Mouse (Mus musculus) limb, embryonic 11.5 days (tissue): ENCODE measurements around the gene Jak1. TPM values are rescaled to one million over a fixed set of nuclear protein-coding genes. Genes with fewer than 3 reads are reported as not detected.

ENCODE experiments used
- ATAC-seq: fragments of 200-750 bp; cut with Nextera tagmentation; 2 replicates; pipeline ENCODE4 v1.8.0; 2017; ENCODE audit warnings: low read depth; ENCODE audit not compliant: insufficient number of reproducible peaks, low FRiP score, low TSS enrichment
- DNase-seq: peaks from one replicate; pipeline ENCODE4 v3.0.0-alpha.2; 2015; ENCODE audit warnings: low spot score
- H3K27ac ChIP-seq: fragments of 300-500 bp; sonication (generic); replicated peaks from 2 replicates; pipeline ENCODE4 v1.5.1; 2014; ENCODE audit warnings: low read depth, mild to moderate bottlenecking, low read length
- H3K27me3 ChIP-seq: fragments of 300-500 bp; sonication (generic); 2 replicates; pipeline ENCODE4 v1.6.1; 2014; ENCODE audit warnings: mild to moderate bottlenecking, low read length, mixed read lengths; ENCODE audit not compliant: control insufficient read depth, insufficient read depth
- H3K36me3 ChIP-seq: fragments of 300-500 bp; sonication (generic); 2 replicates; pipeline ENCODE4 v1.6.1; 2014; ENCODE audit warnings: mild to moderate bottlenecking, low read length, moderate library complexity, mixed read lengths; ENCODE audit not compliant: control insufficient read depth, insufficient read depth
- H3K4me1 ChIP-seq: fragments of 300-500 bp; sonication (generic); 2 replicates; pipeline ENCODE4 v1.6.1; 2014; ENCODE audit warnings: low read length, mixed read lengths; ENCODE audit not compliant: control insufficient read depth, insufficient read depth
- H3K4me2 ChIP-seq: fragments of 300-500 bp; sonication (generic); 2 replicates; pipeline ENCODE4 v1.6.1; 2014; ENCODE audit warnings: low read depth, mild to moderate bottlenecking, moderate library complexity; ENCODE audit not compliant: severe bottlenecking
- H3K4me3 ChIP-seq: fragments of 300-500 bp; sonication (generic); 2 replicates; pipeline ENCODE4 v1.5.1; 2014; ENCODE audit warnings: low read depth, low read length
- H3K9ac ChIP-seq: fragments of 300-500 bp; sonication (generic); 2 replicates; pipeline ENCODE4 v1.6.1; 2014; ENCODE audit warnings: mild to moderate bottlenecking, low read length
- H3K9me3 ChIP-seq: fragments of 300-500 bp; sonication (generic); 2 replicates; pipeline ENCODE4 v1.6.1; 2016; ENCODE audit warnings: low read length; ENCODE audit not compliant: control insufficient read depth
- WGBS: fragments of 180-500 bp; shearing (Covaris S2); extraction: QIAGEN DNeasy Blood & Tissue Kit; methylation state at CpG from one replicate; pipeline ENCODE4 v1.1.7; 2014; 5-methylcytosine and 5-hydroxymethylcytosine counted together
- polyA plus RNA-seq: library from polyadenylated mRNA; unstranded; fragments of >200 nt; fragmentation: Nextera tagmentation; extraction: Ambion mirVana; gene quantifications from 2 replicates; pipeline ENCODE4 v1.2.1, GENCODE M21; 2014

Jak1 gene
- polyA plus RNA-seq, 1 experiment from 2014 or later = 61.3 TPM

GRCm38 (mm10) chr4:101180681-101181080 lies 84.4 kb downstream of the Jak1 start:
- WGBS = 83% methylated on average over 5 of the region's 5 CpGs
- H3K4me2 ChIP-seq = no peak overlapping the region
- no peak overlapping the region for H3K4me3 ChIP-seq
- H3K27me3 ChIP-seq = no peaks in the 10 kb centered on the region
- DNase-seq = no peak
- no peak overlapping the region for H3K27ac ChIP-seq
- no peak overlapping the region for H3K9ac ChIP-seq
- no peaks in the 10 kb centered on the region; the same call in 1 of the 2 replicates for H3K36me3 ChIP-seq
- no peaks in the 10 kb centered on the region for H3K4me1 ChIP-seq
- no peak for ATAC-seq
- H3K9me3 ChIP-seq = no peaks in the 10 kb centered on the region

- no peak for ATAC-seq
- no peaks in the 10 kb centered on the region for H3K9me3 ChIP-seq
- WGBS = 86% methylated on average over 6 of the region's 6 CpGs
- no peaks in the 10 kb centered on the region for H3K27me3 ChIP-seq
- H3K4me2 ChIP-seq = no peak overlapping the region
- H3K4me3 ChIP-seq = no peak overlapping the region
- H3K36me3 ChIP-seq = no peaks in the 10 kb centered on the region; the same call in 1 of the 2 replicates
- DNase-seq = no peak
- H3K9ac ChIP-seq = no peak overlapping the region
- H3K4me1 ChIP-seq = no peaks in the 10 kb centered on the region
- H3K27ac ChIP-seq = no peak overlapping the region
Measured at GRCm38 (mm10) chr4:101179836-101180235, 85.2 kb downstream of the Jak1 start.

- Histone ChIP-seq H3K4me1 (no peaks in the 10 kb centered on the region), H3K27me3 (no peaks in the 10 kb centered on the region), H3K36me3 (no peaks in the 10 kb centered on the region; the same call in 1 of the 2 replicates)
Measured at GRCm38 (mm10) chr4:101179076-101179475, 86.0 kb downstream of the Jak1 start.

GRCm38 (mm10) chr4:101177796-101178195 lies 87.3 kb downstream of the Jak1 start:
- no peaks in the 10 kb centered on the region for H3K4me1 ChIP-seq
- no peaks in the 10 kb centered on the region; the same call in 1 of the 2 replicates for H3K36me3 ChIP-seq
- no peaks in the 10 kb centered on the region for H3K9me3 ChIP-seq
- no peak for DNase-seq
- H3K27ac ChIP-seq = no peak overlapping the region
- no peak overlapping the region for H3K9ac ChIP-seq
- no peaks in the 10 kb centered on the region for H3K27me3 ChIP-seq
- H3K4me2 ChIP-seq = no peak overlapping the region
- H3K4me3 ChIP-seq = no peak overlapping the region
- WGBS = 59% methylated on average over 3 of the region's 3 CpGs
- ATAC-seq = no peak

More at GRCm38 (mm10) chr4:101179076-101179475, 86.0 kb downstream of the Jak1 start:
- H3K27ac ChIP-seq = no peak overlapping the region
- no peak overlapping the region for H3K9ac ChIP-seq
- no peak overlapping the region for H3K4me3 ChIP-seq
- H3K4me2 ChIP-seq = no peak overlapping the region
- 64% methylated on average over 5 of the region's 5 CpGs for WGBS
- no peaks in the 10 kb centered on the region for H3K9me3 ChIP-seq
- ATAC-seq (no peak), DNase-seq (no peak)

- H3K9ac ChIP-seq = no peak overlapping the region
- ATAC-seq (no peak), DNase-seq (no peak)
- H3K36me3 ChIP-seq = no peaks in the 10 kb centered on the region; the same call in 1 of the 2 replicates
- H3K4me1 ChIP-seq = no peaks in the 10 kb centered on the region
- H3K27me3 ChIP-seq = no peaks in the 10 kb centered on the region
- no peak overlapping the region for H3K4me3 ChIP-seq
- H3K27ac ChIP-seq = no peak overlapping the region
- no peaks in the 10 kb centered on the region for H3K9me3 ChIP-seq
- WGBS = 87% methylated on average over 6 of the region's 6 CpGs
- H3K4me2 ChIP-seq = no peak overlapping the region
Measured at GRCm38 (mm10) chr4:101176123-101176522, 89.0 kb downstream of the Jak1 start.

- no peaks in the 10 kb centered on the region for H3K9me3 ChIP-seq
- no peak overlapping the region for H3K9ac ChIP-seq
- H3K27ac ChIP-seq = no peak overlapping the region
- no peak overlapping the region for H3K4me2 ChIP-seq
- H3K27me3 ChIP-seq = no peaks in the 10 kb centered on the region
- H3K36me3 ChIP-seq = no peaks in the 10 kb centered on the region; the same call in 1 of the 2 replicates
- H3K4me1 ChIP-seq = no peaks in the 10 kb centered on the region
- 82% methylated on average over 10 of the region's 10 CpGs for WGBS
- no peak overlapping the region for H3K4me3 ChIP-seq
- no peak for DNase-seq
- ATAC-seq = no peak
Measured at GRCm38 (mm10) chr4:101174916-101175625, 90.0 kb downstream of the Jak1 start.

GRCm38 (mm10) chr4:101172738-101173137 lies 92.3 kb downstream of the Jak1 start:
- no peak overlapping the region for H3K9ac ChIP-seq
- WGBS = 73% methylated on average over 2 of the region's 2 CpGs
- H3K36me3 ChIP-seq = no peaks in the 10 kb centered on the region; the same call in 1 of the 2 replicates
- no peaks in the 10 kb centered on the region for H3K27me3 ChIP-seq
- H3K9me3 ChIP-seq = no peaks in the 10 kb centered on the region
- ATAC-seq (no peak), DNase-seq (no peak)
- no peaks in the 10 kb centered on the region for H3K4me1 ChIP-seq
- H3K27ac ChIP-seq = no peak overlapping the region
- H3K4me3 ChIP-seq = no peak overlapping the region
- H3K4me2 ChIP-seq = no peak overlapping the region

GRCm38 (mm10) chr4:101168189-101168778 lies 96.8 kb downstream of the Jak1 start:
- no peak overlapping the region for H3K4me2 ChIP-seq
- WGBS = 58% methylated on average over 6 of the region's 6 CpGs
- H3K4me3 ChIP-seq = no peak overlapping the region
- H3K36me3 ChIP-seq = peaks cover 2% of the 10 kb centered on the region; the same call in 1 of the 2 replicates
- ATAC-seq (no peak), DNase-seq (no peak)
- no peaks in the 10 kb centered on the region for H3K9me3 ChIP-seq
- no peaks in the 10 kb centered on the region for H3K27me3 ChIP-seq
- no peak overlapping the region for H3K27ac ChIP-seq
- no peak overlapping the region for H3K9ac ChIP-seq
- H3K4me1 ChIP-seq = no peaks in the 10 kb centered on the region
